Comparison of ENCODE assay signal across 8 mouse cellular contexts in genomic region chr11:83270842-83271150, GRCm38 (mm10). TPM values are rescaled to one million over a fixed set of nuclear protein-coding genes. Genes with fewer than 3 reads are reported as not detected.
DNase-seq lines count a peak whose midpoint lies in the region; ATAC-seq and TF ChIP-seq lines count a peak whose summit lies in the region.

No protein-coding gene starts in this region.

- peak overlapping the region; percentile 76 for H3K27ac ChIP-seq in heart, embryonic 15.5 days
- H3K27ac ChIP-seq in brown adipose tissue, adult 24 weeks (replicated peaks; ENCODE audit: low read depth, low read length): no peak overlapping the region
- H3K27ac ChIP-seq in hindbrain, postnatal 0 days: peak overlapping the region; percentile 91
- peak overlapping the region; percentile 89 for H3K27ac ChIP-seq in midbrain, embryonic 15.5 days

- peak overlapping the region; percentile 62 for H3K9ac ChIP-seq in heart, embryonic 15.5 days
- H3K9ac ChIP-seq in hindbrain, postnatal 0 days (replicated peaks; ENCODE audit: low read length): peak overlapping the region; percentile 66
- H3K9ac ChIP-seq in midbrain, embryonic 15.5 days: peak overlapping the region; percentile 69

- H3K4me1 ChIP-seq in heart, embryonic 15.5 days (replicated peaks): 0 out of 2 replicates have a peak, but pooled peaks cover 4% of the 10 kb centered on the region
- no peaks in the 10 kb centered on the region for H3K4me1 ChIP-seq in brown adipose tissue, adult 24 weeks (ENCODE audit: control insufficient read depth, insufficient read depth, insufficient read length, low read length)
- peaks cover 6% of the 10 kb centered on the region; the same call in 1 of the 2 replicates for H3K4me1 ChIP-seq in hindbrain, postnatal 0 days (ENCODE audit: insufficient read depth, low read length)
- H3K4me1 ChIP-seq in midbrain, embryonic 15.5 days: peaks cover 4% of the 10 kb centered on the region; the same call in 1 of the 2 replicates

- peak overlapping the region; percentile 70 for H3K4me2 ChIP-seq in heart, embryonic 15.5 days
- H3K4me2 ChIP-seq in hindbrain, postnatal 0 days (ENCODE audit: low read depth, low read length): peak overlapping the region; percentile 59
- peak overlapping the region; percentile 65 for H3K4me2 ChIP-seq in midbrain, embryonic 15.5 days

- intact Hi-C loops in gastrocnemius, postnatal 36 days (cut with DNase I): no loop called here

- 0% methylated on average over 6 of the region's 6 CpGs for WGBS in heart, embryonic 15.5 days
- 0% methylated on average over 6 of the region's 6 CpGs for WGBS in hindbrain, postnatal 0 days
- WGBS in midbrain, embryonic 15.5 days: under 1% methylated on average over 6 of the region's 6 CpGs

- no peaks in the 10 kb centered on the region for H3K27me3 ChIP-seq in heart, embryonic 15.5 days
- H3K27me3 ChIP-seq in hindbrain, postnatal 0 days (ENCODE audit: insufficient read depth, low read length): no peaks in the 10 kb centered on the region
- H3K27me3 ChIP-seq in midbrain, embryonic 15.5 days (replicated peaks): no peaks in the 10 kb centered on the region

- no peaks in the 10 kb centered on the region for H3K36me3 ChIP-seq in heart, embryonic 15.5 days
- H3K36me3 ChIP-seq in hindbrain, postnatal 0 days (ENCODE audit: insufficient read depth, low read length): no peaks in the 10 kb centered on the region
- no peaks in the 10 kb centered on the region for H3K36me3 ChIP-seq in midbrain, embryonic 15.5 days (replicated peaks)

- TF ChIP-seq CTCF in hindbrain, postnatal 0 days (IDR thresholded peaks at IDR 0.05; ENCODE audit: low read depth): no peak; the same call in 1 of the 2 replicates

- peak; percentile 44 for ATAC-seq in heart, embryonic 15.5 days (replicated peaks; ENCODE audit: insufficient number of reproducible peaks, insufficient read depth, low FRiP score, low read depth)
- peak; percentile 57 for ATAC-seq in hindbrain, postnatal 0 days
- peak; percentile 70 for ATAC-seq in midbrain, embryonic 15.5 days (replicated peaks)

- DNase-seq in heart, adult 11 months: no peak
- DNase-seq in hindbrain, postnatal 0 days (ENCODE audit: low spot score): no peak
- DNase-seq in right cerebral cortex, postnatal 10 days (ENCODE audit: low spot score in 2 of 2): no peak
- DNase-seq in gastrocnemius, postnatal 36 days: no peak
- DNase-seq in urinary bladder, adult 2 months (ENCODE audit: low spot score): no peak

- peak overlapping the region; percentile 64 for H3K4me3 ChIP-seq in heart, embryonic 15.5 days
- peak overlapping the region; percentile 83 for H3K4me3 ChIP-seq in brown adipose tissue, adult 24 weeks (ENCODE audit: insufficient read depth, low read depth, low read length)
- H3K4me3 ChIP-seq in hindbrain, postnatal 0 days (ENCODE audit: low read length): peak overlapping the region; percentile 51
- peak overlapping the region; percentile 56 for H3K4me3 ChIP-seq in midbrain, embryonic 15.5 days

- H3K9me3 ChIP-seq in heart, embryonic 15.5 days (replicated peaks): no peaks in the 10 kb centered on the region
- no peaks in the 10 kb centered on the region for H3K9me3 ChIP-seq in hindbrain, postnatal 0 days (ENCODE audit: low read length)
- no peaks in the 10 kb centered on the region for H3K9me3 ChIP-seq in midbrain, embryonic 15.5 days

RNA-seq across cellular contexts. Expression of gene Slfn14, which starts 15.7 kb away (rescaled TPM):
- 0.20 and 0.41 TPM in 2 replicates for polyA plus RNA-seq in heart, embryonic 15.5 days (2015; fragmentation: Nextera tagmentation; extraction: Ambion mirVana)
- not detected in 2 replicates for polyA plus RNA-seq in brown adipose tissue, adult 24 weeks (2012; ENCODE audit: insufficient read depth, insufficient read length, missing spikeins)
- total RNA-seq in hindbrain, postnatal 0 days (2014; rRNA removed): not detected in 2 replicates
- 0.05 TPM in 1 of 2 replicates, not detected in the other for polyA plus RNA-seq in hindbrain, postnatal 0 days (2015; fragmentation: Nextera tagmentation; extraction: Ambion mirVana)
- 0.08 TPM in 1 of 2 replicates, not detected in the other for polyA plus RNA-seq in midbrain, embryonic 15.5 days (2015; fragmentation: Nextera tagmentation; extraction: Ambion mirVana)
- total RNA-seq in gastrocnemius, postnatal 36 days (2021): not detected
- 0.01 TPM in 1 of 2 replicates, not detected in the other for polyA plus RNA-seq in urinary bladder, adult 2 months (2012; rRNA removed)

RNA-seq across cellular contexts. Expression of gene Ap2b1, which starts 28.0 kb away (rescaled TPM):
- 32.1 and 39.5 TPM in 2 replicates for polyA plus RNA-seq in heart, embryonic 15.5 days (2015; fragmentation: Nextera tagmentation; extraction: Ambion mirVana)
- 21.0 and 26.5 TPM in 2 replicates for polyA plus RNA-seq in brown adipose tissue, adult 24 weeks (2012; ENCODE audit: insufficient read depth, insufficient read length, missing spikeins)
- 208 and 209 TPM in 2 replicates for total RNA-seq in hindbrain, postnatal 0 days (2014; rRNA removed)
- 86.3 and 94.8 TPM in 2 replicates for polyA plus RNA-seq in hindbrain, postnatal 0 days (2015; fragmentation: Nextera tagmentation; extraction: Ambion mirVana)
- 118 and 127 TPM in 2 replicates for polyA plus RNA-seq in midbrain, embryonic 15.5 days (2015; fragmentation: Nextera tagmentation; extraction: Ambion mirVana)
- total RNA-seq in gastrocnemius, postnatal 36 days (2021): 10 to 100 TPM; 26.1 to 27.3 TPM
- 37.1 and 46.7 TPM in 2 replicates for polyA plus RNA-seq in urinary bladder, adult 2 months (2012; rRNA removed)

RNA-seq across cellular contexts. Expression of gene Pex12, which starts 31.6 kb away (rescaled TPM):
- polyA plus RNA-seq in heart, embryonic 15.5 days (2015; fragmentation: Nextera tagmentation; extraction: Ambion mirVana): 7.9 and 8.9 TPM in 2 replicates
- polyA plus RNA-seq in brown adipose tissue, adult 24 weeks (2012; ENCODE audit: insufficient read depth, insufficient read length, missing spikeins): 4.2 and 9.8 TPM in 2 replicates
- total RNA-seq in hindbrain, postnatal 0 days (2014; rRNA removed): 10.5 and 15.5 TPM in 2 replicates
- 11.5 and 12.8 TPM in 2 replicates for polyA plus RNA-seq in hindbrain, postnatal 0 days (2015; fragmentation: Nextera tagmentation; extraction: Ambion mirVana)
- polyA plus RNA-seq in midbrain, embryonic 15.5 days (2015; fragmentation: Nextera tagmentation; extraction: Ambion mirVana): 18.4 and 18.6 TPM in 2 replicates
- 1 to 10 TPM; 7.3 to 8.2 TPM for total RNA-seq in gastrocnemius, postnatal 36 days (2021)
- 10.6 and 11.0 TPM in 2 replicates for polyA plus RNA-seq in urinary bladder, adult 2 months (2012; rRNA removed)
